Mouse (Mus musculus) heart, postnatal 4 days (tissue): ENCODE data around the gene Polr3gl. TPM values are rescaled to one million over a fixed set of nuclear protein-coding genes. Genes with fewer than 3 reads are reported as not detected.
A peak's percentile ranks its signal among the peaks of the same experiment; 100 is the strongest.

ENCODE experiments used
- DNase-seq: peaks from one replicate; pipeline ENCODE4 v3.0.0; 2021
- total RNA-seq, 2 experiments: library from RNA; stranded (reverse); gene quantifications; 2 replicates each; pipeline ENCODE4 v1.2.3; 2021

Gene Polr3gl
- total RNA-seq, 2 experiments from 2014 or later, result 20.4 to 24.0 TPM

DNA sequence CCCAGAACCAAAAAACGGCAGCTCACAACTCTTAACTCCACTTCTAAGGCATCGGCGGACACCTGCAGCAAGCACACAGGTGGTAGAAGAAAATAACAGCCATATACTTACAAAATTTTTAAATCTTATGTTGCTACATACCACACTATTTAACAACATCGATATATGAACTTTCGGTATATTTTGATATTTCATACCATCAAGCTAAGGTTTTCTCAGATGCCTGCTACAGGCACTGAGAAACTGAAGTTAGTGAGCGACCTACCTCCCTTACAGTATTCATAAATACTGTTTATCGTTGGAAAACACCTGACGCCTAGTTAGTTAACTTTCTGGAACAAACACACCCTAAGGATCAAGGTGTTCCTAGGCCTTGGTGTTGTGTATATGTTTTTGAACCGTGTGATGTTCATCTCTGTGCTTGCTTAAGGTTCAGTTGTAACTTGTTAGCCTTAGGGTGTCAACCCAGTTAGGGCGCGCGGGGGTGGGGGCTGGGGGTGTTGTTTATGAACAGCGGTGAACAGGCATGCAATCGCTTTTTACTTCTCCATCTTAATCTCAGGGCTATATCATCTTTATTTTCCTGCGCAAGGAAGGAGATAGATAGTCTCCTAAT is 37.9 kb downstream of the Polr3gl start:
- no peak for DNase-seq

DNA sequence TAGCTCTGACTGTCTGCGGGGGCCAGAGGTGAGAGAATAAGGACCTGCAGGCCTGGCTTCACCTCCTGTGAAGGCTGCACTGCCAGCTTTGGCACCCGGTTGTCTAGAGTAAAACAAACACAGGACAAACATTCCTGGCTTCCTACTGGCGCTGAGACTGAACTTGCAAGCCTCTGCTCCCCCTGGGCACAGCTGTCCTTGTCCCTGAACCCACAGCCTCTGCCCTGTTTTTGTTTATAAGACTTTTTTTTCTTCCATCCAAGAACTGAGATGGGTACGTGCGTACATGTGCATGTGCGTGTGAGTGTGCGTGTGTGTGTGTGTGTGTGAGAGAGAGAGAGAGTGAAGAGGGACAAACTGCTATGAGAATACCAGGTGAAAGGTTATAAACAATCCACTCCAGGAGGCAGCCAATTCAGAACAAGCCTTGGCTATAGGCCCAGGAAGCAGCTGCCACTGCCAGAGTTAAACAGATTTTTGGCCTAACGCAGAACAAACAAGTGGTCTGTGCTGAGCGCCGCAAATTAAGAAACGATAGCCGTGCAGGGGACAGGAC is 38.9 kb downstream of the Polr3gl start:
- DNase-seq, result peak; percentile 90

DNA sequence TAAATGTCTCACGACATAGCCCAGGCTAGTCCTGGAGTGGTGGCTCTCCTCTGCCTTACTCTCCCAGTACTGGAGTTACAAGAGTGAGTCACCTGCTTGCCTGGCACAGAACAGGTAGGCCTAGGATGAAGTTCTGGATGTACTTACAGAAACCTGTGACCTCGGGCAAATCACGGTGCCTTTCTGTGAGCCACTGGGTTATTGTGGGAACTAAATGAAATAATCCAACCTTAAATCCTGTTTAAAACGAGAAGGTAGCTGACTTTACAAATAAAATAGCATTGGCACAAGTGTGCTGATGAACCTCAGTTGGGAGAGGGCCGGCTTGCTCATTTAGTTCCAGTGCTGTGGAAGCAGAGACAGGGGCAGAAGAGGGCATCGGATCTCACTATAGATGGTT is 39.7 kb downstream of the Polr3gl start:
- no peak for DNase-seq

DNA sequence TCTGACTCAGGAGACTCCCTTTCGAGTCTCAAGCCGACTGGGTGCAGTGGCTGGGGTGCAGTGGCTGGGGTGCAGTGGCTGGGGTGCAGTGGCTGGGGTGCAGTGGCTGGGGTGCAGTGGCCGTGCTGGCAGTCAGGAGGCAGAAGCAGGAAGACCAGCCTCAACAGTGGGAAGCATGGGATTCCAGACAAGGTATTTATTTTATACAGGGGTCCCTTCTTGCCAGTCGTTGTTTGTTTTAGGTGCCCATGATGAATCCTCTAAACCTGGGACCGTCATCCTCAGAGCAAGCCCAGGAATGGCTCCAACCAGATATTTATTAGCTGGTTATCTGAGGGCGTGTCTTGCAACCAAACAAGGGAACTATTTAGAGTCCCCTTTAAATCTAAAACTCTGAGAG is 40.4 kb downstream of the Polr3gl start:
- DNase-seq, result no peak

DNA sequence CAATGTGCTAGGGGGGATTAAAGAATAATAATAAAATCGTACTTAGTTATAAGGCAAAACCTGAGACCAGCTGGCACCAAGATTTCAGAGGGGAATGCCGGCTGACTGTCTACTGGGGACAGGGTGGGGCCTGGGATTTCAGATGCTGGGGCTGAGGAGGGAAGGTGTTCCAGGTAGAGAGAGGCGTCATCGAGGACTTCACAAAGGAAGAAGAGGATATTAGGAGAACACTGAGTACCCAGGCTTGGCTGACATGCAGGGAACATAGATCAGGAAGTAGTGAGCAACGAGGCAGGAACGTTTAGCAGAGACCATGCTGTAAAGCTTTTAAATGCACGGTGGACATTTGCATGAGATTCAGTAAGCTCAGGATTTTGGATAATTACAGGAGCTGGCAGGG is 42.1 kb downstream of the Polr3gl start:
- no peak for DNase-seq

DNA sequence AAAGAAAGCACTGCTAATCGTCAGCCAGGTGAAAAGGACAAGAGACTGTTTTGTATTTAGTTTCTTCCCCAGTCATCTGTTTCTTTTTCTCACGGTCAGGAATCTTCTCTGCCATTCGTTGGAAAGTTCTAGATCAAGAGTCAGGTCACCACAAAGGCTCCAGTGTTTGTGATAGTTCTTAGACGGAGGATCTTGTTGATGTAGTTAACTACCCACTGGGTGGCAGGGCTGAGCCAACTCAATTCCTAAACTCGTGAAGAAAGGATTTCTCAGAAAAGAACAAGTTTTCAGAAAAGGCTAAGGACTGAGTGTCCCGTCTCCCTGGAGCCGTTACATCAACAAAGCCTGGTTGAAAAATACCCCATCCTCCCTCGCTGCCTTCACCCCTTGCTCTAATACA is 42.8 kb downstream of the Polr3gl start:
- peak; percentile 69 for DNase-seq

DNA sequence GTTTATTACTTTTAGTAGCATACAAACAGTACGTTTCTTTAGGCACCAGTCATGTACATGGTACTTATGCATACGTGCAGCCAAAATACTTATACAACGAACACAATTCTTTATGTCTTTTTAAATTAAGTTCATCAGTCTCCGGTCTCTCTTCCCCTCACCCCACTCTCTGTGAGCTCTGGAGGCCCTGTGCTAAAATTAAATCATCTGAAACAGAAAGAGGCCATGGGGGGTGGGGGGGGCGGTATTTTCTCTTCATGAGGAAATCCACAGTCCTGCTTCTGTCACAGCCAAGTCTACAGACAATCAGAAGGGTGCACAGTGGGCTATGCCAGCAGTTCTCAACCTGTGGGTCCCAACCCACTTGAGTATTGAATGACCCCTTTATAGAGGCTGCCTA is 44.6 kb downstream of the Polr3gl start:
- DNase-seq, result no peak

DNA sequence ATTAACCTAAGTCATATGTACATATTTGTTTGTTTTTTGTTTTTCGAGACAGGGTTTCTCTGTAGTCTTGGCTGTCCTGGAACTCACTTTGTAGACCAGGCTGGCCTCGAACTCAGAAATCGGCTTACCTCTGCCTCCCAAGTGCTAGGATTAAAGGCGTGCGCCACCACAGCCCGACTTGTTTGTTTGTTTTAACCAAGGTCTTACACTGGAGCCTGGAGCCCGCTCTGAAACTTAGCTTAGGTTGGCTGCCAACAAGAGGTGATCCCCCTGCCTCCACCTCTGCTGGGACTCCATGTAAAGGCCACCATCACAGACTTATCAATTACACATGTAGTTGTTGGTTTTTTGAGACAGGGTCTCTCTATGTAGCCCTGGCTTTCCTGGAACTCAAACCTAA is 45.2 kb downstream of the Polr3gl start:
- DNase-seq, result no peak

DNA sequence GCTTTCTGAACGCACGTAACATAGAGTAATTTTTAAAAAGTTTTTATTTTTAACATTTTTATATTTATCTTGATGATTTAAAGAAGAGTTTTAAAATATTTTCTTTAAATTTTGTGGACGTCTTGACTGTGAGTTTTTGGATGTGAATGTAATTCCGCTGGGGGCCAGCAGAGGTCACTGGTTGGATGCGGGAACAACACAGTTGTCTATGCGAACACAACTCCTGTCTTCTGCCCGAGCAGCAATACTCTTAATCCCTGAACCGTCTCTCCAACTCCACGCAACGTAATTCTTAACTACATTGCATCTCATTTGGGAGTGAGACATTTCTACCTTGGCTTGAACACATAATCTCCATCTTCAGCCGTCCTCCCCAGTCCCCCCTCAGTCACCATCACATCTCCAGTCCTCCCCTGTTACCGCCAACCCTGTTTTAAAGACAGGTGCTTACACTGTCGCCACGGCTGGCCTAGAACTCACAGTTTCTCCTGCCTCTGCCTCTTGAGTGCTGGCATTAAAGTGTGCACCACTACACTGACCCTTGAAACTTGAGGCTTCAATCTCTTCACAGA is 46.5 kb downstream of the Polr3gl start:
- DNase-seq, result peak; percentile 89

DNA sequence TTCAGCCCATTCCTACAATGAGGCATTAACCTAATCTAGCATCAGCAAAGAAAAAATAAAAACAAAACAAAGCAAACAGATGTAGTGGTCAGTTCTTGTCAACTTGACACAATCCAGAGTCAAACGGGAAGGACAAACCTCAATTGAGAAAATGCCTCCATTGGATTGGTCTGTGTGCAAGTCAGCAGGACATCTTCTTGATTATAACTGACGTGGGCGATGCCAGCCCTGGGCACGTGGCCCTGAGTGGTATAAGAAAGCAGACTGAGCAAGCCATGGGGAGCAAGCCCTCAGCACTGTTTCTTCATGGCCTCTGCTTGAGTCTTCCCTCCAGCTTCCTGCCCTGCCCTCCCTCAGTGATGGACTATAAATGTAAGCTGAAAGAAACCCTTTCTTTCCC is 47.1 kb downstream of the Polr3gl start:
- no peak for DNase-seq

DNA sequence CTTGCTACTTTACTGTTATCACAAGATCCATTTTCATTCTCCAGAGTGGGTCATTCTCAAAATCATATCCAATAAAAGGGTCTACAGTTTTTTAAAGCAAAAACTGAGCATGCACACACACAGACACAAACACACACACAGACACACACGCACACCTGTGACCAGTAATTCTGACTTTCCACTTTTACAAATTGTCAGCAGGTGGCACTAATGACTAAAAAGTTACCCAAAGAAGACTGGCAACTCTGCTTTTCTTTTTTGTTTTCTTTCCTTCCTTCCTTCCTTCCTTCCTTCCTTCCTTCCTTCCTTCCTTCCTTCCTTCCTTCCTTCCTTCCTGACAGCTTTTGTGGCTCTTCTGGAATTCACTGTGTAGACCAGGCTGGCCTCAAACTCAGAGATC is 48.4 kb downstream of the Polr3gl start:
- DNase-seq, result no peak

DNA sequence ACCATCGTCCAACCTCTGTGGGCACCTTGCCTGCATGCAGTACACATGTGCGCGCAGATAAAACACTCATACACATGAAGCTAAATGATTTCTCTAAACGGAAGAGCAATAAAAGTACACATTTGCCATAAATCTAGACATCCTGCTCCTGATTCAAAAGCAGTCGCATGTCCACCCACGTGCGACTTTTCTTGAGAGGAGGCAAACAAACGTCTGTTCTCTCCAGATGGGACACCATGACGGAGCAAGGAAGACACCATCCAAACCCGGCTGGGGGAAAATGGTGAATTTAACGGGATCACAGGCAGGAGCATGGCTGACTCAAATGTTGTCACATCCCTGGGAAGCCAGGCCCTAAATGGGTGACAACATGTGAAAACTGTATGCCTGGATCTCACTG is 50.6 kb downstream of the Polr3gl start:
- no peak for DNase-seq

DNA sequence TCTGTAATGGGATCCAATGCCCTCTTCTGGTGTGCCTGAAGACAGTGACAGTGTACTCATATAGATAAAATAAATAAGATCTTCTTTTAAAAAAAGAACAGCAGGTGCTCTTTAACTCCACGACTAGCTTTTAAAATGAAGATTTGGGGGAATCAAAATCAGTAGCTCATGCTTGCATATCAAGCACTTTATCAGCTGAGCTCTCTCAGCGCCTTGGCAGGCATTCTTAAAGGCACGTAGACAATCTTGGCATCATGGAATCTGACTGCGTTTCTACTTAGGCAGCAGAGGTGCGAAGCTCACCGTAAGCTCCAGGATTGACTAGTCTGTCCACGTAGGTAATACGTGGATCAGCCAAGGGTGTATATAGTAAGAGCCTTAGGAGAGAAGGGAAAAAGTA is 51.4 kb downstream of the Polr3gl start:
- no peak for DNase-seq

DNA sequence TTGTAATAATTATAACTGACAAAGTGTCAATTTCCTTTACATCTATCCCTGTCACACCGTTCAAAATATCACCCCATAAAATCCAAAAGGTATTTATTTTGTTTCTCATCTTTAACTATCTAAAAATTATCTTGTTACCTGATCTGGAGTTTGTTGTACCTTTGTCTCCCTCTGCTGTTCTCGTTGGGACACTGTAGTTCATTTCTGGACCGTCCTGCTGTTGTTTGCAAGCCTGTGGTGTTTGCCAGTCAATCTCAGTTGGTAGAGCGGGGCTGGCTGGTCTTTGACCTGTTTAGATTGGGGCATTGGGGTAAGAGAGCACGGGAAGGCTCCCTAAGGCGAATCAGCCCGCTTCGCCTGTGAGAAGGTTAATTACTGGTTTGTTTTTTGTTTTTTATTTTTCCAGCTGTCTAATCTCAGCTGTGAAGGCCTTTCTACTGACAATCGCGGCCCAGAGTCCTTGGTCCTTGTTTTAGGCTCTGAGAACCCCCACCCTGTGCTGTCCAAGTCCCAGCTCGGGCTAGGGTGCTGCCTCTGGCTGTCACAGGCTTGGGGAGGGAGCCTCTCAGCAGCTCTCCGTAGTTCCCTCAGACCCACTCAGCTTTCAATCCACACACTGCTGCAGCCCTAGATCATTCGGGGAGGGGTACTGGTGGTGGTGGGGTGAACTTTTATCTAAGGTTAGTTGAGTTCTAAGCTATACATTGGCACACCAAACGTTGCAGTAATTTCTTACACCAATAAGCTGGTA is 52.5 kb downstream of the Polr3gl start:
- no peak for DNase-seq

DNA sequence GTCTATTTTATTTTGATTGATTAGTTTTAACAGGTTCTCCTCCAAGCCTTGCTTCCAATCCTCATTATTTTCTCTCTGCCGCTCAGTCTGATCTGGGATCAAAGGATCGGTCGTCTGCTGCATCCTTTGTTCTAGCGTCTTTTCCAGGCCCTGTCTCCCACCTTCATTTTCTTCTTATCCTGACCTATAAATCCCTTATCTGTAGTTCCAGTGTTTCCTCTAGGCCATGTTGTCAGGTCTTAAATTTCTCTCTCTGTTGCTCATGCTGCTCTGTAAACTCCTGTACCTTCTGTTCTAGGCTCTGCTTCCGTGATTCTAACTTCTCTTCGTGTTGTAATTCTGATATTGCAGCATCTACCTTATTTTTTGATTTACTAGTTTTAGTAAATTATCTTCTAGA is 53.2 kb downstream of the Polr3gl start:
- DNase-seq, result no peak

DNA sequence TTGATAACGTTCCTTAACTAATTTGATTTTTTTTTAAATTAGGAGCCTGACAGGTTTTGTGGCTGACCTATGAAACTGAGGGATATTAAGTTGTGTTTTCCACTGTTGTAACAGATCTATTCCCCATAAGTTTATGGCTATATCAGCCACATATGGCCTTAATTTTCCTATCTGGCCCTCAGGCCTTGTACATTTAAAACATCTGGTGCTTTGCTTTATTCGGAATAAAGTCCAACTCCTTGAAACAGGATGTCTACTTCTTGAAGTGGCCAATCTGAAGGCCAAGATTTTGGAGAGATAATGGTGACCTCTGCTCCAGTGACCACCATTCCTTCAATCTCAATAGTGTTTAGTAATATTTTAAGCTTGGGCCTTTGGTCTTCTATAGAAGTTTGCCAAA is 54.7 kb downstream of the Polr3gl start:
- no peak for DNase-seq

DNA sequence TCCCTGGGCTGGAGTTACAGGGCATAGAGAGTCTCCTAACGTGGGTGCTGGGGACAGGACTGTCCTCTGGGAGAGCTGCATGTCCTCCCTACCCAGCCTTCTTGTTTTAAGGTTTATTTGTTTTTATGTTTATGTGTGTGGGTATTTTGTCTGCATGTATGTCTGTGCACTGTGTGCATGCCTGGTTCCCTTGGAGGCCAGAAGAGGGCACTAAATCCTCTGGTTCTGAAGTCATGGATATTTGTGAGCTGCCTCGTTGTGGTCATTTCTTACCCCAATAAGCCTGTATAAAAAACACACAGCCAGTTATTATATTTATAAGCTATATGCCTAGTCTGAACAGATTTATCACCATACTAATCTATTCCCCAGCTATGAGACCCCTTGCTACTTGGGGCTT is 59.7 kb downstream of the Polr3gl start:
- no peak for DNase-seq

DNA sequence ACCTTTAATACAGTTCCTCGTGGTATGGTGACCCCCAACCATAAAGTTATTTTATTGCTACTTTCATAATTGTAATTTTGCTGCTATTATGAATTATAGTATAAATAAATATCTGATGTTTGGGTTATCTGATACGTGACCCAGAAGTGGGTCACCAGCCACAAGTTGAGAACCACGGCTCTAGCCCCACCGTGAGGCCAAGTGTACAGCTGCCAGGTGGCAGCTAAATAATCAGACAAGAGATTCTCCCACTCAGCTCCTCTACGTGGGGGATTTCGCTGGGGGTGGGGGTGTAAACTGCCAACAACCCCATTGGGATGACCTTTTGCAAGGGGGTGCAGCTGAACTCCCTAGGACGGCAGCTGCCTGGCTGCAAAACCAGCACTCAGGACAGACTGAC is 61.9 kb downstream of the Polr3gl start:
- DNase-seq, result no peak

DNA sequence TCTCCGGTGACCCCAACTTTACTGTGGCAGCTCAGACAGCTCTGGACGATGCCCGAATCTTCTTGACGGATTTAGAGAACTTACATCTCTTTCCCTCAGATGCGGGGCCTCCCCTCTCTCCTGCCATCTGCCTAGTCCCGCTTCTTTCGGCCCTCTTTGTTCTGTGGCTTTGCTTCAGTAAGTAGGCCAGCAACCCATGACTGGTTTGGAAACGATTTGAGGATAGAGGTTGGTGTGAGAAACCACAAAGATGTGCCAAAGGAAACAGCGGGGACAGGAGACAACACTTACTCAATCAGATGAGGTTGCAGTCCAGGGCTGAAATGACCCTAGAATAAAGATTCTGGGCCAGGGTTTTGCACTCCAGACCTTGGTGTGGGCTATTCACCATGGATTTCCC is 65.5 kb downstream of the Polr3gl start:
- DNase-seq, result no peak
